Mouse (Mus musculus) hindbrain, embryonic 14.5 days (tissue): ENCODE results near the gene Znrf1. TPM values are rescaled to one million over a fixed set of nuclear protein-coding genes. Genes with fewer than 3 reads are reported as not detected.
A peak's percentile ranks its signal among the peaks of the same experiment; 100 is the strongest.

Experiments used
- ATAC-seq: fragments of 200-750 bp; cut with Nextera tagmentation; 2 replicates; pipeline ENCODE4 v1.8.0; 2017; ENCODE audit warnings: moderate number of reproducible peaks, mild to moderate bottlenecking, moderate TSS enrichment, moderate library complexity; ENCODE audit not compliant: low FRiP score
- DNase-seq: peaks from one replicate; pipeline ENCODE4 v3.0.0-alpha.2; 2015; ENCODE audit warnings: low spot score
- H3K27ac ChIP-seq: fragments of 300-500 bp; sonication (generic); 2 replicates; pipeline ENCODE4 v1.5.1; 2014; ENCODE audit warnings: mild to moderate bottlenecking, moderate library complexity
- H3K27me3 ChIP-seq: fragments of 300-500 bp; sonication (generic); 2 replicates; pipeline ENCODE4 v1.6.1; 2014; ENCODE audit warnings: mild to moderate bottlenecking, low read length, mixed read lengths; ENCODE audit not compliant: control insufficient read depth, insufficient read depth
- H3K36me3 ChIP-seq: fragments of 300-500 bp; sonication (generic); replicated peaks from 2 replicates; pipeline ENCODE4 v1.6.1; 2014; ENCODE audit not compliant: control insufficient read depth, insufficient read depth
- H3K4me1 ChIP-seq: fragments of 300-500 bp; sonication (generic); replicated peaks from 2 replicates; pipeline ENCODE4 v1.6.1; 2014; ENCODE audit warnings: antibody characterized with exemption, low read length, mixed read lengths; ENCODE audit not compliant: control insufficient read depth, insufficient read depth
- H3K4me2 ChIP-seq: fragments of 300-500 bp; sonication (generic); replicated peaks from 2 replicates; pipeline ENCODE4 v1.6.1; 2014; ENCODE audit warnings: mild to moderate bottlenecking, moderate library complexity
- H3K4me3 ChIP-seq: fragments of 300-500 bp; sonication (generic); replicated peaks from 2 replicates; pipeline ENCODE4 v1.5.1; 2014; ENCODE audit warnings: mild to moderate bottlenecking, low read length
- H3K9ac ChIP-seq: fragments of 300-500 bp; sonication (generic); 2 replicates; pipeline ENCODE4 v1.6.1; 2014
- H3K9me3 ChIP-seq: fragments of 300-500 bp; sonication (generic); 2 replicates; pipeline ENCODE4 v1.6.1; 2016; ENCODE audit warnings: low read length; ENCODE audit not compliant: control insufficient read depth
- WGBS: fragments of 180-500 bp; shearing (Covaris S2); extraction: QIAGEN DNeasy Blood & Tissue Kit; methylation state at CpG from one replicate; pipeline ENCODE4 v1.1.7; 2014; 5-methylcytosine and 5-hydroxymethylcytosine counted together
- polyA plus RNA-seq: library from polyadenylated mRNA; unstranded; fragments of >200 nt; fragmentation: Nextera tagmentation; extraction: Ambion mirVana; gene quantifications from 2 replicates; pipeline ENCODE4 v1.2.1, GENCODE M21; 2014

Znrf1 gene
- polyA plus RNA-seq, 1 experiment from 2014 or later, result 108 TPM

DNA sequence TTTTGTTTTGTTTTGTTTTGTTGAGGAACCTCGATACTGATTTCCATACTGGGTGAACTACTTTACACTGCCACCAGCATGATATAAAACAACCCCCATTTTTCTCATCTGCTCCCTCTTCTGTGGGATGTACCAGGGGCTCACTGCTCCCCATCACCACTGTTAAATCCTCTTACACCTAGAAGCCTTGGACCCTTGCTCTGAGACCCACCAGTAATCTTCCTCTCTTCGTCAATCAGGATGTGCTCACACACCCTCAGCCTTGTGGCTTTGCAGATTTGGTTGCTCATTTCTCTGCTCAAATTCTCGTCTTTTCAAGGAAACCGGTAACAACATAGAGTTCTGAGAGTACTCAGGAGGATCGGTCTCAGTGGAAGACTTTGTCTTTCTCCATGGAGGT, 7.8 kb upstream of the Znrf1 start:
- Histone ChIP-seq H3K27ac (no peak overlapping the region), H3K4me2 (no peak overlapping the region), H3K9me3 (no peaks in the 10 kb centered on the region), H3K27me3 (no peaks in the 10 kb centered on the region), H3K4me3 (no peak overlapping the region), H3K9ac (no peak overlapping the region), H3K4me1 (no peaks in the 10 kb centered on the region), H3K36me3 (no peaks in the 10 kb centered on the region)
- DNase-seq (no peak), ATAC-seq (no peak)
- 87% methylated on average over 5 of the region's 5 CpGs for WGBS

DNA sequence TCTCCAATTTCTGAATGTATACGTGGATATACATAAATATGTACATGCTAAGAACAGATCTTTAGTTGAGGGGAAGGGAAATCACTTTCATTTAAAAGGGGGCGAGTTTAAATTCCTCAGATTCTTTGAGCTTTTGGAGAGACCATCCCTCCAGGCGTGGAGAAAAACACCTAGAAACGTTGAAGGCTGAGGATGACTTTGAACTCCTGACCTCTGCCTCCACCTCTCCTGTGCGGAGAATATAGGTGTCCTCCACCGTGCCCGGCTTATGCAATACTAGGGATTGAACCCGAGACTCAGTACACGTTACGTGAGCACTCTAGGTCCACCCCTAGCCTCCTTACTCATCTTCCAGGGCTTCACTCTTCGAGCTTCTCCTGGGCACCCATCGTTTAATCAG, 4.7 kb upstream of the Znrf1 start:
- Histone ChIP-seq H3K4me2 (no peak overlapping the region), H3K9ac (no peak overlapping the region), H3K27ac (no peak overlapping the region), H3K4me1 (no peaks in the 10 kb centered on the region), H3K9me3 (no peaks in the 10 kb centered on the region), H3K36me3 (no peaks in the 10 kb centered on the region), H3K4me3 (no peak overlapping the region), H3K27me3 (no peaks in the 10 kb centered on the region)
- DNase-seq (no peak), ATAC-seq (no peak)
- WGBS, result 81% methylated on average over 12 of the region's 12 CpGs

- ATAC-seq, result no peak
- 86% methylated on average over 17 of the region's 17 CpGs for WGBS
These were observed 4.3 kb upstream of the Znrf1 start for GRCm38 (mm10) chr8:111531621-111532020.

GRCm38 (mm10) chr8:111533503-111533902, 2.4 kb upstream of the Znrf1 start:
- Histone ChIP-seq H3K4me3 (no peak overlapping the region), H3K4me1 (peaks cover 3% of the 10 kb centered on the region), H3K9me3 (no peaks in the 10 kb centered on the region), H3K36me3 (no peaks in the 10 kb centered on the region), H3K4me2 (no peak overlapping the region), H3K27me3 (no peaks in the 10 kb centered on the region), H3K9ac (no peak overlapping the region), H3K27ac (no peak overlapping the region)
- no peak for DNase-seq
- whole genome bisulfite sequencing, result 56% methylated on average over 4 of the region's 4 CpGs
- no peak for ATAC-seq

More at GRCm38 (mm10) chr8:111531621-111532020, 4.3 kb upstream of the Znrf1 start:
- H3K27me3 ChIP-seq, result no peaks in the 10 kb centered on the region
- H3K4me3 ChIP-seq, result no peak overlapping the region
- H3K9me3 ChIP-seq, result no peaks in the 10 kb centered on the region
- DNase-seq, result no peak
- no peaks in the 10 kb centered on the region for H3K4me1 ChIP-seq
- H3K36me3 ChIP-seq, result no peaks in the 10 kb centered on the region
- H3K9ac ChIP-seq, result no peak overlapping the region
- no peak overlapping the region for H3K4me2 ChIP-seq
- H3K27ac ChIP-seq, result no peak overlapping the region

DNA sequence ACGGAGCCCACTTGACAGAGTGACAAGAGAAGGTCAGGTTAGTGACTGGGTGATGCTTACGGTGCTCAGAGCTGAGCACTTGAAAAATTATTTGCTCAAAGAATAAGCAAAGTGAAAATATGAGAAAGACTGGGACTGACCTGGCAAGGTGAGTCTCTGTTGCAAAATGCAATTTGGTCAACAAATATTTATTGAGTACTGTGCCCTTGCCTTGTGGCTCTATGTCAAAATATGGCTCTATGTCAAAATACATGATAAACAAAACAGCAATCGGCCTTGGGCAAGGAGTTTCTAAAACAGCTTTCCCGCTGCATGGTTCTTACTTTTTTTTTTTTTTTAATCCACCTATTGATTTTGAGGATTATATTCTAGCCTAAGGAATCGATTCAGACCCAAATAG, 406 bp upstream of the Znrf1 start:
- Histone ChIP-seq H3K4me3 (peak overlapping the region; percentile 99), H3K27ac (0 out of 2 replicates have a peak overlapping the region, but pooled peaks have one; percentile 96), H3K9me3 (no peaks in the 10 kb centered on the region), H3K4me1 (peaks cover 23% of the 10 kb centered on the region), H3K36me3 (peaks cover under 1% of the 10 kb centered on the region; the same call in 1 of the 2 replicates), H3K9ac (peak overlapping the region; percentile 100; the same call in 1 of the 2 replicates), H3K27me3 (no peaks in the 10 kb centered on the region), H3K4me2 (peak overlapping the region; percentile 77)
- no peak for DNase-seq
- WGBS, result 34% methylated on average over 5 of the region's 5 CpGs
- no peak for ATAC-seq

DNA sequence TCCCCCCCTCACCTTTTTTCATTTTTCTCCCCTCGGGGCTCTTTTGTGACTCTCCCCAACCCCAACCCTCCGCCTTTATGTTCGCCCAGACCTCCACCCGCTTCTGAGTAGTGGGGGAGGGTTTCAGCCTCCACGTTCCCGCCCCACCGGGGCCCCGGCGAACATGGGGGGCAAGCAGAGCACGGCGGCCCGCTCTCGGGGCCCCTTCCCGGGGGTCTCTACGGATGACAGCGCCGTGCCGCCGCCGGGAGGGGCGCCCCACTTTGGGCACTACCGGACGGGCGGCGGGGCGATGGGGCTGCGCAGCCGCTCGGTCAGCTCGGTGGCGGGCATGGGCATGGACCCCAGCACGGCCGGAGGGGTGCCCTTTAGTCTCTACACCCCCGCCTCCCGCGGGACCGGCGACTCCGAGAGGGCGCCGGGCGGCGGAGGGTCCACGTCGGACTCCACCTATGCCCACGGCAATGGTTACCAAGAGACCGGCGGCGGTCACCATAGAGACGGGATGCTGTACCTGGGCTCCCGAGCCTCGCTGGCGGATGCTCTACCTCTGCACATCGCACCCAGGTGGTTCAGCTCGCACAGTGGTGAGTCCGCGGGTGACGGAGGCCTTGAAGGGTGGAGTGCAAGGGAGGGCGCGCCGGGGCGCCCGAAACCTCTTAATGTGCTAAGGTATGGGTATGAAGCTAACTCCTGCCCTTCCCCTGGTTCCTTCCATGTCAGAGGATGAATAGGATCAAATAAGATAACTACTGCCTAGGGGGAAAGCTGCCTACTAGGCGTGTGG, 1.3 kb downstream of the Znrf1 start:
- no peaks in the 10 kb centered on the region for H3K9me3 ChIP-seq
- no peak for DNase-seq
- H3K4me3 ChIP-seq, result peak overlapping the region; percentile 99
- H3K27me3 ChIP-seq, result no peaks in the 10 kb centered on the region
- peak overlapping the region; percentile 77 for H3K4me2 ChIP-seq
- H3K27ac ChIP-seq, result peak overlapping the region; percentile 96
- 1% methylated on average over 62 of the region's 64 CpGs for WGBS
- peaks cover 4% of the 10 kb centered on the region; the same call in 1 of the 2 replicates for H3K36me3 ChIP-seq
- peaks cover 32% of the 10 kb centered on the region for H3K4me1 ChIP-seq
- H3K9ac ChIP-seq, result peak overlapping the region; percentile 100
- peak; percentile 58 for ATAC-seq

DNA sequence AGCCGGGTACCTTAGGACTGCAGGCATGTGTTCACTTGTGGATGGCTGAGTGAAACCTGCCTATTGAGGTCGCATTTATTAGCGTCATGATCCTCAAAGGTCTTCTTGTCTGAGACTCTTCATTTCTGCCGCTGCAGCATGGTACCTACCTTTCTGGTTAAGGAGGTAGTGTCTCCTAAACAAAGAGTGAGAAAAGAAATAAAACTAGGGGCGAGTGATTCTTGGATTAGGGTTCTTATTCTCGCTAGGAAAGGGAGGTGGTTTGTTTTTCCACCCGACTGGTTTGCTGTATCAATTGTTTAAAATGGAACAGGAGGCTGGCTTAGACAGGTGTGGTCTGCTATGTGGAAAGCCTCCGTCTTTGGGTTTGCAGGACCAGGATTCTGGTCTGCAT, 1.9 kb downstream of the Znrf1 start:
- peak overlapping the region; percentile 99 for H3K4me3 ChIP-seq
- H3K4me1 ChIP-seq, result peaks cover 35% of the 10 kb centered on the region
- H3K4me2 ChIP-seq, result peak overlapping the region; percentile 77
- H3K27ac ChIP-seq, result peak overlapping the region; percentile 96
- ATAC-seq (no peak), DNase-seq (no peak)
- peaks cover 4% of the 10 kb centered on the region; the same call in 1 of the 2 replicates for H3K36me3 ChIP-seq
- peak overlapping the region; percentile 100 for H3K9ac ChIP-seq
- no peaks in the 10 kb centered on the region for H3K27me3 ChIP-seq
- H3K9me3 ChIP-seq, result no peaks in the 10 kb centered on the region
- WGBS, result 3% methylated on average over 8 of the region's 8 CpGs

DNA sequence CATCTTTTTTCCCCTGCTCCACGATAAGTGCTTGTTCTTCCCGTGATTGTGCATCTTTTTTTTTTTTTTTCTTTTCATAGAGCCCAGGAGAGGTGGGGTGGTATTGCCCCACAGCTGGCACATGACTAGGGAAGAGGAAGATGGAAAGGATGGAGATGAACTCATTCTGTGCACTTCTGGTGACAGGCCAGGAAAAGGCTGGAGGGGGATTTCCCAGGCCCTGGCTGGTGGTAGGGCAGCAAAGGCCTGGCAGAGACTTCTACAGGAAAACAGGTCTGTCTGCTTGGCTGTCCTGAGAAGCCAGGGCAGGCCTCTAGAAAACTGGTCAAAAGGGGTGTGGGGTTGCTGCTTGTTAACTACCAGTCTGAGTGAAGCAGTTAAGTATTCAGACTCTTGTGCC, 2.3 kb downstream of the Znrf1 start:
- Histone ChIP-seq H3K9ac (peak overlapping the region; percentile 100), H3K27ac (peak overlapping the region; percentile 96; the same call in 1 of the 2 replicates), H3K9me3 (no peaks in the 10 kb centered on the region), H3K36me3 (peaks cover 4% of the 10 kb centered on the region; the same call in 1 of the 2 replicates), H3K27me3 (no peaks in the 10 kb centered on the region), H3K4me2 (peak overlapping the region; percentile 77), H3K4me1 (peaks cover 38% of the 10 kb centered on the region), H3K4me3 (peak overlapping the region; percentile 99)
- DNase-seq (no peak), ATAC-seq (no peak)
- WGBS, result 3% methylated on average over 2 of the region's 2 CpGs

DNA sequence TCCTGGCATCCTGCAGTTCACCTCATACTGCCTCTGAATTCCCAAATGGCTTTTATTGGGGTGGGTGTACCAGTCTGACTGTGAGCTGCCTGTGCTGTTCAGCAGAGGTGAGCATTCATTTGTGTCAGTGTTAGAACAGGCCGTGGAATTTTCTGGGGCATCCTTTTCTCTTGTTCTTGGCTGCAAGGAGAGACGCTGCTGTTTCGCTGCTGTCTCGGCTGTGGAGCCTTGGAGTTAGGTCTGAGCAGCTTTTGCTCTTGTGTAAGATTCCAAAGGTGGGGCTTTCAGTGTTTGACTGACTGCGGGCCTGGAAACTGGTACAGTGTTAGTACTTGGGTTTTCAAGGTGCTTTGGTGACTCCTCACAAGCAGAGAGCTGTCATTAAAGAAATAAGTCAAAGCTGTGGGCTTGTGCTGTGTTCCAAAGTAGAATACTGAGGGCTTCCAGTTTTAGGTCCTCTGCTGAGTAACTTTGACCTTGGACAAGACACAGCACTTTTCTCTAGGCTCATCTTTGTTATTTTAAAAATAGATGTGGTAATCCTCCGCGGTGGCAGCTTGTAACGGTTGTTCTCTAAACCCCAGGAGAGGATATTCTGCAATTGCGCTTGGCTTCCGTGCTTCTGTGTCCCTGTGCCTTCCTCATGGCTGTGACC, 3.7 kb downstream of the Znrf1 start:
- Histone ChIP-seq H3K9me3 (no peaks in the 10 kb centered on the region), H3K4me2 (peak overlapping the region; percentile 77), H3K36me3 (peaks cover 4% of the 10 kb centered on the region; the same call in 1 of the 2 replicates), H3K4me3 (peak overlapping the region; percentile 99), H3K9ac (peak overlapping the region; percentile 100), H3K4me1 (peaks cover 38% of the 10 kb centered on the region), H3K27me3 (no peaks in the 10 kb centered on the region), H3K27ac (no peak overlapping the region)
- DNase-seq (no peak), ATAC-seq (no peak)
- 40% methylated on average over 10 of the region's 10 CpGs for WGBS
